ENCODE assay signal across 29 mouse cellular contexts in genomic region chr1:69604213-69604612, GRCm38 (mm10).
DNase-seq lines count a peak whose midpoint lies in the region; ATAC-seq and TF ChIP-seq lines count a peak whose summit lies in the region.
"Had no signal": no experiment of that assay in that cellular context is flagged by ENCODE, and none has a peak within 500 bp of the region (broad histone marks: within the 10 kb centered on the region; RNA-seq: fewer than 3 reads in every experiment).

No protein-coding gene starts in this region.

- H3K27ac ChIP-seq in hindbrain, postnatal 0 days = no peak overlapping the region
- H3K27ac ChIP-seq in hindbrain, embryonic 10.5 days = no peak overlapping the region
- H3K27ac ChIP-seq: embryonic facial prominence, embryonic 15.5 days; forebrain, embryonic 13.5 days; heart, embryonic 13.5 days; hindbrain, embryonic 12.5 days; limb, embryonic 12.5 days; liver, embryonic 15.5 days; neural tube, embryonic 13.5 days; stomach, embryonic 15.5 days had no signal

- H3K9ac ChIP-seq in hindbrain, postnatal 0 days (replicated peaks; ENCODE audit: low read length) = no peak overlapping the region
- H3K9ac ChIP-seq: embryonic facial prominence, embryonic 15.5 days; forebrain, embryonic 13.5 days; heart, embryonic 13.5 days; hindbrain, embryonic 12.5 days; limb, embryonic 12.5 days; liver, embryonic 15.5 days; neural tube, embryonic 13.5 days; stomach, embryonic 15.5 days had no signal

- H3K4me3 ChIP-seq in hindbrain, postnatal 0 days (ENCODE audit: low read length) = no peak overlapping the region
- H3K4me3 ChIP-seq in hindbrain, embryonic 10.5 days = no peak overlapping the region
- H3K4me3 ChIP-seq: embryonic facial prominence, embryonic 15.5 days; forebrain, embryonic 13.5 days; heart, embryonic 13.5 days; hindbrain, embryonic 12.5 days; limb, embryonic 12.5 days; liver, embryonic 15.5 days; megakaryocyte, embryonic 14.5 days; myocyte; neural tube, embryonic 13.5 days; stomach, embryonic 15.5 days had no signal

- no peak overlapping the region for H3K4me2 ChIP-seq in hindbrain, postnatal 0 days (ENCODE audit: low read depth, low read length)
- H3K4me2 ChIP-seq: embryonic facial prominence, embryonic 15.5 days; forebrain, embryonic 13.5 days; heart, embryonic 13.5 days; hindbrain, embryonic 12.5 days; limb, embryonic 12.5 days; liver, embryonic 15.5 days; neural tube, embryonic 13.5 days; stomach, embryonic 15.5 days had no signal

- no peak for ATAC-seq in CD4-positive, CD25-positive, alpha-beta regulatory T cell, adult 4 months
- no peak for ATAC-seq in hindbrain, postnatal 0 days
- ATAC-seq in hematopoietic stem cell, adult 5-6 weeks (replicated peaks in 1 of 2; ENCODE audit: insufficient read depth in 1 of 2, low FRiP score in 2 of 2, low TSS enrichment in 1 of 2, low read depth in 1 of 2, poor library complexity in 2 of 2, severe bottlenecking in 2 of 2) = 0 out of 4 replicates have a peak, but pooled peaks have one; percentile 19 to 24
- ATAC-seq: forebrain, embryonic 13.5 days; inflammation-experienced regulatory T-cells, adult 6 months; midbrain, embryonic 16.5 days had no signal

- no peaks in the 10 kb centered on the region for H3K36me3 ChIP-seq in hindbrain, postnatal 0 days (ENCODE audit: insufficient read depth, low read length)
- H3K36me3 ChIP-seq in hindbrain, embryonic 10.5 days = no peaks in the 10 kb centered on the region
- H3K36me3 ChIP-seq: embryonic facial prominence, embryonic 15.5 days; heart, embryonic 13.5 days; hindbrain, embryonic 12.5 days; limb, embryonic 12.5 days; liver, embryonic 15.5 days; neural tube, embryonic 13.5 days; stomach, embryonic 15.5 days had no signal

- H3K27me3 ChIP-seq in hindbrain, postnatal 0 days (ENCODE audit: insufficient read depth, low read length) = no peaks in the 10 kb centered on the region
- no peaks in the 10 kb centered on the region for H3K27me3 ChIP-seq in hindbrain, embryonic 10.5 days (ENCODE audit: insufficient read depth, poor library complexity, severe bottlenecking)
- H3K27me3 ChIP-seq: embryonic facial prominence, embryonic 15.5 days; forebrain, embryonic 13.5 days; heart, embryonic 13.5 days; hindbrain, embryonic 12.5 days; liver, embryonic 15.5 days; megakaryocyte, embryonic 14.5 days; neural tube, embryonic 13.5 days; stomach, embryonic 15.5 days had no signal

- WGBS in hindbrain, postnatal 0 days = 36% methylated on average over 3 of the region's 3 CpGs
- WGBS in hindbrain, embryonic 10.5 days = 84% methylated on average over 3 of the region's 3 CpGs

- H3K9me3 ChIP-seq in hindbrain, postnatal 0 days (ENCODE audit: low read length) = no peaks in the 10 kb centered on the region
- no peaks in the 10 kb centered on the region for H3K9me3 ChIP-seq in hindbrain, embryonic 10.5 days
- H3K9me3 ChIP-seq: embryonic facial prominence, embryonic 15.5 days; forebrain, embryonic 13.5 days; heart, embryonic 13.5 days; hindbrain, embryonic 12.5 days; limb, embryonic 12.5 days; liver, embryonic 15.5 days; megakaryocyte, embryonic 14.5 days; neural tube, embryonic 13.5 days; stomach, embryonic 15.5 days had no signal

- peak; percentile 42 for DNase-seq in CD4-positive, CD25-positive, alpha-beta regulatory T cell, adult 2 months (ENCODE audit: low read depth, low spot score)
- peak; percentile 36 for DNase-seq in hindbrain, postnatal 0 days (ENCODE audit: low spot score)
- no peak for DNase-seq in hindbrain, embryonic 10.5 days (ENCODE audit: low spot score)
- peak; percentile 69 for DNase-seq in 416B (ENCODE audit: low read depth)
- DNase-seq in neural tube, embryonic 10.5 days (ENCODE audit: extremely low spot score, low spot score) = no peak
- no peak for DNase-seq in adrenal gland, adult 18-20 months (ENCODE audit: low spot score in 2 of 2)
- DNase-seq: adrenal gland, postnatal 10 days; cerebellum, adult 11 months; cerebellum, adult 9-11 months; gastrocnemius, postnatal 10 days; heart, postnatal 10 days; kidney, adult 11 months; kidney, postnatal 14 days; lung, postnatal 36 days; right cerebral cortex, postnatal 25 days had no signal

- no peak for TF ChIP-seq CTCF in hindbrain, postnatal 0 days (IDR thresholded peaks at IDR 0.05; ENCODE audit: low read depth)

- no peaks in the 10 kb centered on the region for H3K4me1 ChIP-seq in hindbrain, postnatal 0 days (ENCODE audit: insufficient read depth, low read length)
- H3K4me1 ChIP-seq in hindbrain, embryonic 10.5 days (replicated peaks) = no peaks in the 10 kb centered on the region
- H3K4me1 ChIP-seq: embryonic facial prominence, embryonic 15.5 days; hindbrain, embryonic 12.5 days; limb, embryonic 12.5 days; liver, embryonic 15.5 days; neural tube, embryonic 13.5 days; stomach, embryonic 15.5 days had no signal

Comparison
In these comparisons a context has a peak if more than half of its experiments do, and no peak if none do; other contexts are left out.
1. DNase-seq: peak in CD4-positive, CD25-positive, alpha-beta regulatory T cell, adult 2 months (single experiment), hindbrain, postnatal 0 days (single experiment) and 416B (single experiment); none in hindbrain, embryonic 10.5 days (single experiment), neural tube, embryonic 10.5 days (single experiment) and adrenal gland, adult 18-20 months (0 of 2).
2. ATAC-seq: peak in hematopoietic stem cell, adult 5-6 weeks (2 of 2); none in CD4-positive, CD25-positive, alpha-beta regulatory T cell, adult 4 months (single experiment) and hindbrain, postnatal 0 days (single experiment).